Mouse (Mus musculus) cerebellum, adult 8-10 months (tissue): Measurements from ENCODE around the gene Mtx2.

Experiments used
- DNase-seq: peaks from one replicate; pipeline ENCODE4 v3.0.0; 2022

Gene Mtx2

GRCm38 (mm10) chr2:74825730-74826430 is at the start of gene Mtx2:
Mtx2 (plus strand) TSS chr2:74825803.
- peak; percentile 77 for DNase-seq

DNA sequence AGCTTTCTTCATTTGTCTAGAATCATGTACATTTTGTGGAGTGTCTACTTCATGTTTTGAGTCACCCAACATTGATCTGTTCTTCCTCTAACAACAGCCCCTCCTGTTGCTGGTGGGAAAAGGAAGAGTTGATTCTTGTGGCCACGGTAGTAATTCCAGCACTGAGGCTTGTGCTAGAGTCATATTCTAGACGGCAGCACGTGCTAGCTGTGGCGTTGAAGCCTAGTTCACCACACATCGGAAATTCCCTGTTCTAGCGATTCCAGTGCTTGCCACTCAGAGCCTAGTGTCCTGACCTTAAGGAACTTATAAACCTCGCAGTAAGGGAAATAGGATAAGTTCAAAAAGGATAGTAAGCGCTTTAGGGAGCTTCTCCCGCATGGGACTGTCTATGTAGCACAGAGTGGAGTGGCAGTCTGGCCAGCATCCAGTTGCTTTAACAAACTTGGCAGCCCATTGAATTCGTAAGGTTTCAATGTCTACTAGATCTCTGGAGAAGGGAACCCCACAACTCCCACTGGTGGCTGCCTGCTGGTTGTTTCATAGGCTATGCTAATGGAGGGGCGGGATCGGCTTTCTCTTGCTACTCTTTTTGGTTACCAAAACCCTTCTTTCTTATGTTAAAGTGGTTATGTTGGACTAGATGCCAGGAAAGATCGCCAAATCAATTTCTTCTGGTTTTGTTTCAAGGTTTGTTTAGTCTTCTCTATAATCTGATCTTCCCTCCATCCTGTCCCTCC is 47.9 kb upstream of the Mtx2 start:
- DNase-seq = no peak

DNA sequence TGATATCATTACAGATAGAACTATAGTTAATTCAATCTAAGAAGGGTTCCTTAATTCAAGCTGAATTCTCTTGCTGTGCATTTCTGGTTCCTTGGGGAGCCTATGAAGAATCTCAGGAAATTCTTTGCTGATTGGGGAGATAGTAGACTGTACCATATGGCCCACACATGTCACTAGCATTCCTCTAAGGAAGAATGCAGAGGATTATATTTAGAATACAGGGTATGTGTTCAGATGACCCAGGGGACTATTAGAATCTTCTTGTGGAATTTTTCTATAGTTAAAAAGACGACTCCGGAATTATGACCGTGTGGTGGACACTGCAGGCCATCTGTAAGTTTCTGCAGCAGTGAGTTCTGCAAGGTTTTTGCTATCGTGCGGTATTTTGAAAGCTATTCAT is 44.2 kb upstream of the Mtx2 start:
- DNase-seq = no peak

GRCm38 (mm10) chr2:74795531-74795930 is 30.1 kb upstream of the Mtx2 start:
- no peak for DNase-seq

- no peak for DNase-seq
These were observed 17.2 kb upstream of the Mtx2 start for GRCm38 (mm10) chr2:74808431-74808830.

GRCm38 (mm10) chr2:74822654-74823053 is 2.9 kb upstream of the Mtx2 start:
- no peak for DNase-seq

- DNase-seq = no peak
These were observed 253 bp upstream of the Mtx2 start for GRCm38 (mm10) chr2:74825371-74825729.

DNA sequence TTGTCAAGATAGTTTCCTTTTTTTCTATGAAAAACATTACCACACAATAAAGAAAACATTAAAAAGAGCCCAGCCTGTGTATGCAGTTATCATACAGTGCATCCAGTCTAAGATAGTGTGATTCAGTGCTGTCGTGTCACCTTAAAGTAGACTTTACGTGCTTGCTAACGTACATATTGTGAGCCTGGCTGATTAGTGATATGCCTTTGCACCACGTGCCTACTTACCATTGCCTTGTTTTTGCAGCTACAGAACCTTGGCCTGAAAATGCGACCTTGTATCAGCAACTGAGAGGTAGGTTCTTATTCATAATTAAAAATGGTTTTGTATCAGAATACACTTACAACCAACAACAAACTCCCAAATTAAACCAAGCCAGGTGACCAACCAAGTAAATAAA is 21.4 kb downstream of the Mtx2 start:
- no peak for DNase-seq

GRCm38 (mm10) chr2:74847516-74847915 is 21.9 kb downstream of the Mtx2 start:
- no peak for DNase-seq

DNA sequence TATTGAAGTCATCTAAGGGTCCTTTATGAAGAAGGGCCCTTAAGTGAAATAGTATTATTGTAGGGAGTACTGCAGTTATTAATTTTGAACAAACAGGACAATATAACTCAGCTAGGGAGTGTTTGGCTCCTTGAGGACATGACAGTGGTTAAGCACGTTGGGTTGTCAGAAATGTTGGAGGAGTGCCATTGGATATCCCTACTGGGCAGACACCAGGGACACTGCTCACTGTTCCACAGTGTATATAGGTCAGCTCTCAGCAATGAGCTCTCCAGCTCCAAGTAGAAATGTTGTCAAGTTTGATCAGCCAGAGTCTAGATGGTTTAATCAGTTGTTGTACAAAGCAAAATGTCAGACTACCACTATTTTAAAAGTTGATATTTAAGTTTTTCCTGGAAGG is 24.4 kb downstream of the Mtx2 start:
- DNase-seq = peak; percentile 36

DNA sequence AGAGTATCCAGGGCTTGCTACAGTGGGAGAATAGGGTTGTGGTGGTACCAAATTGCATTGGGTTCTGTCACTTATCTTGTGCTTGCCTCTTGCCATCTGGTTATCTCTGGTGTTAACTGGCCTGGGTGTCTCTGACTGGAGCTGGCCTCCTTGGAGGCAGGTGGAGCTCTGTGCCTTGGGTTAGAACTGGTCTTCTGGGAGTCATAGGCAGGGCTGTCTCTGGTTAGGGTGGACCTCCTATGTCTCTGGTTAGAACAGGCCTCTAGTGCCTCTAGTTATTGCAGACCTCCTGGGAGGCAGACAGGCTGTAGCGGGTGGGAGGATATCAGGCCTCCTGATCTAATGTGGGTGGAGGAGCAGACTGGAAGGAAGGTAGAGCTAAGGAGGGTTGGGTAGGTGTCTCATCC is 36.5 kb downstream of the Mtx2 start:
- no peak for DNase-seq

DNA sequence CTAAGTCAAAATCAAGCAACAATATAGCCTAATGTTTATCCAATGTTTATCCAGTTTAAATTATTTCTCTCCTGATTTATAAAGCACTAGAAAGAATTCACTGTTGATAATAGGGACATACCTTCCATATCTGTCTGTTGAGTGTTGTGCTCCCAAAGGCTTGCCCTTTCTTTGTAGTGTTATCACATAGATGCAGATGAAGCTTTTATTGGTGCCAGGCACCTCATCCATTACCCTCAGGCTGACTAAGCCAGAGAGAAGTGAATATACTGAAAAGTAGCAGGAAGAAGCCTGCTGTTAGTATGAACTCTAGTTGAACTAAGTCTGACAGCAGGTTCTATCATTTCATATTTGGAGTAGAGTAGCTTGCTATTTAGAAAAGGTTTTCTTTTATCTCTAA is 39.8 kb downstream of the Mtx2 start:
- no peak for DNase-seq

- DNase-seq = no peak
These were observed 48.4 kb downstream of the Mtx2 start for GRCm38 (mm10) chr2:74874043-74874442.

GRCm38 (mm10) chr2:74884357-74884756 is 58.8 kb downstream of the Mtx2 start:
- DNase-seq = no peak

DNA sequence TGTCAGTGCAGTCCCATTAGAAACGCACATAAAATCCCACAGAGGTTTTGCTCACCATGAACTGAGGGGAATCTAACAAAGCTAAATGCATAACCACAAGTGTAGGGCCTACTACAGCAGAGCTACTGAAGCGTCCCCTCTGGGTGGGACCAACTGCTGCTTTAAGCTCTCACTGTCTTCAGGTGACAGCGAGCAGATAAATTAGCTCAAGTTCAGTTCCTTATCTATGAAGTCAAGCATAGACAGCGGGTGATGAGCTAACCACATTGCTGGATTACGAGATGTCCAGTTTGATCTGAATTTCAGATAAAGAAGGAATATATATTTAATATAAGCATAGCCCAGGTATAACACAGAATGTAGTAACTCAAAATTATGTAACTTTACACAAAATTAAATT is 66.3 kb downstream of the Mtx2 start:
- no peak for DNase-seq

GRCm38 (mm10) chr2:74892881-74893615 is 67.4 kb downstream of the Mtx2 start:
- no peak for DNase-seq

DNA sequence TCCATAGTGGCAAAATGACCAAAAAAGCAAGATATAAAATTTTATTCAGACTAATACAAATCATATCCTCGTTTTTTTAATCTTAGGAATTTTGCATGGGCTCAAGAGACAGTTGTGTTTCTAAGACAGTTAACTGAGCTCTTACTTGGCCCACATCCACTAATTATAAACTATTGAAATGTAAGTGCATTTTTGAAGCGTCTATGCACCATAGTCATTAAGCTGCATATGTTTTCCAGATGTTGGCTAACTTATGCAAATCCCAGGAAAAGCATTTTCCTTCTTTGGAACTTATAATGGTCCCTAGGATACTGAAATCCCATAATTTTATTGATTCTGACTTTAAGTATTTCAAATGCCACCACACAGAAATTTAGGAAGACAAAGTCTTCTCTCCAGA is 68.5 kb downstream of the Mtx2 start:
- DNase-seq = no peak

GRCm38 (mm10) chr2:74899973-74900372 is 74.4 kb downstream of the Mtx2 start:
- no peak for DNase-seq

- DNase-seq = no peak
These were observed 76.2 kb downstream of the Mtx2 start for GRCm38 (mm10) chr2:74901764-74902295.

- no peak for DNase-seq
These were observed 82.0 kb downstream of the Mtx2 start for GRCm38 (mm10) chr2:74907368-74908291.

DNA sequence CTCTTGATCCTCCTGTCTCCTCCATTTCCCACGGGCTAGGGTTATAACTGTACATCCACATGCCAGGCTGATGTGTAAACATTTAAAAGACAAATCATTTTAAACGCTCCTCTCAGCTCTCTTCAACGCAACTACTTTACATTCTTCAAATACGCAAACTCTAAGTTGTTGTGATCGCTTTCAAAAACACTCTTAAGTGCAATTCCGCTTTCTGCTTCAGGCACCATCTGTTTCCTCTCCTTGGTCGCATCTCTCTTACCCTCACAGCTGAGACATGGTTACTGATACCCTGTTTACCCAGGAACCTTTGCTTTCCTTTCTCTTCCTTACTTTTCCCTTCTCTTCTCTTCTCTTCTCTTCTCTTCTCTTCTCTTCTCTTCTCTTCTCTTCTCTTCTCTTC is 86.4 kb downstream of the Mtx2 start:
- DNase-seq = no peak

GRCm38 (mm10) chr2:74917880-74918537 is 92.4 kb downstream of the Mtx2 start:
- no peak for DNase-seq
